Mouse (Mus musculus) neural tube, embryonic 13.5 days (tissue): Measurements from ENCODE around the gene Dzip1l. TPM values are rescaled to one million over a fixed set of nuclear protein-coding genes. Genes with fewer than 3 reads are reported as not detected.

Source experiments
- ATAC-seq: fragments of 200-750 bp; cut with Nextera tagmentation; 2 replicates; pipeline ENCODE4 v1.8.0; 2017; ENCODE audit warnings: low read depth, mild to moderate bottlenecking, moderate TSS enrichment, moderate library complexity
- H3K27ac ChIP-seq: fragments of 300-500 bp; sonication (generic); replicated peaks from 2 replicates; pipeline ENCODE4 v1.5.1; 2015; ENCODE audit warnings: moderate library complexity, mild to moderate bottlenecking, inconsistent platforms
- H3K27me3 ChIP-seq: fragments of 300-500 bp; sonication (generic); 2 replicates; pipeline ENCODE4 v1.6.1; 2015; ENCODE audit warnings: mild to moderate bottlenecking, inconsistent platforms
- H3K36me3 ChIP-seq: fragments of 300-500 bp; sonication (generic); 2 replicates; pipeline ENCODE4 v1.6.1; 2015; ENCODE audit warnings: mild to moderate bottlenecking, inconsistent platforms
- H3K4me1 ChIP-seq: fragments of 300-500 bp; sonication (generic); replicated peaks from 2 replicates; pipeline ENCODE4 v1.6.1; 2015; ENCODE audit warnings: inconsistent platforms
- H3K4me2 ChIP-seq: fragments of 300-500 bp; sonication (generic); 2 replicates; pipeline ENCODE4 v1.6.1; 2015; ENCODE audit warnings: inconsistent platforms, mild to moderate bottlenecking, moderate library complexity
- H3K4me3 ChIP-seq: fragments of 300-500 bp; sonication (generic); 2 replicates; pipeline ENCODE4 v1.5.1; 2015; ENCODE audit warnings: mild to moderate bottlenecking, inconsistent platforms
- H3K9ac ChIP-seq: fragments of 300-500 bp; sonication (generic); 2 replicates; pipeline ENCODE4 v1.6.1; 2015; ENCODE audit warnings: moderate library complexity, mild to moderate bottlenecking, inconsistent platforms
- H3K9me3 ChIP-seq: fragments of 300-500 bp; sonication (generic); 2 replicates; pipeline ENCODE4 v1.6.1; 2016; ENCODE audit warnings: inconsistent platforms
- WGBS: fragments of 180-500 bp; shearing (Covaris S2); methylation state at CpG from one replicate; pipeline ENCODE4 v1.1.7; 2015; 5-methylcytosine and 5-hydroxymethylcytosine counted together
- polyA plus RNA-seq: library from polyadenylated mRNA; unstranded; fragments of >200 nt; fragmentation: Nextera tagmentation; extraction: Ambion mirVana; gene quantifications from 2 replicates; pipeline ENCODE4 v1.2.1, GENCODE M21; 2015

Dzip1l gene
- polyA plus RNA-seq, 1 experiment from 2014 or later: 5.6 TPM

GRCm38 (mm10) chr9:99661606-99662166 lies 32.4 kb downstream of the Dzip1l start:
- no peaks in the 10 kb centered on the region for H3K27me3 ChIP-seq
- ATAC-seq: no peak
- no peaks in the 10 kb centered on the region for H3K9me3 ChIP-seq
- peaks cover 34% of the 10 kb centered on the region for H3K36me3 ChIP-seq
- peaks cover 9% of the 10 kb centered on the region; the same call in 1 of the 2 replicates for H3K4me1 ChIP-seq
- H3K4me3 ChIP-seq: no peak overlapping the region
- H3K4me2 ChIP-seq: no peak overlapping the region
- no peak overlapping the region for H3K9ac ChIP-seq
- peak overlapping the region; percentile 34; the same call in 1 of the 2 replicates for H3K27ac ChIP-seq
- 83% methylated on average over 16 of the region's 16 CpGs for WGBS

DNA sequence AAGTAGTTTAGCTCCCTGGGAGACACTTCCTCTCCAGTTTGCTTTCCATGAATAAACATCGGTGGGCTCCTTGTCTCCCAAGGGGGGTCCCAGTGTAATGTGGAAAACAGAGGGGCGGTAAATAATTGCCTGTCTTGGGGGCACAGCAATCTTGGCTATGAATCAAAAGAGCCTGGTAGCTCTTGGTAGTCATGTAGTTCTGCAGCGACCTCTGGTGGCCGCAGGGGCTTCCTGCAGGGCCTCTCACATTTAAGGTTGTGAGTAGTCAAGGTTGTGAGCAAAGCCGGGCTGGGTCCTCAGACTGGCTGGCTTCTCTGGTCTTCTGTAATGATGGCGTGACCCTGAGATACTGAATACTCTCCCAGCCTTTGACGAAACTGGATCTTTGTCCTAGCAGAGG lies 33.1 kb downstream of the Dzip1l start:
- no peak overlapping the region for H3K9ac ChIP-seq
- no peaks in the 10 kb centered on the region for H3K9me3 ChIP-seq
- no peak overlapping the region for H3K4me3 ChIP-seq
- H3K4me2 ChIP-seq: no peak overlapping the region
- 24% methylated on average over 7 of the region's 7 CpGs for WGBS
- peaks cover 34% of the 10 kb centered on the region for H3K36me3 ChIP-seq
- H3K4me1 ChIP-seq: peaks cover 9% of the 10 kb centered on the region; the same call in 1 of the 2 replicates
- H3K27ac ChIP-seq: 0 out of 2 replicates have a peak overlapping the region, but pooled peaks have one; percentile 34
- ATAC-seq: peak; percentile 71
- no peaks in the 10 kb centered on the region for H3K27me3 ChIP-seq

DNA sequence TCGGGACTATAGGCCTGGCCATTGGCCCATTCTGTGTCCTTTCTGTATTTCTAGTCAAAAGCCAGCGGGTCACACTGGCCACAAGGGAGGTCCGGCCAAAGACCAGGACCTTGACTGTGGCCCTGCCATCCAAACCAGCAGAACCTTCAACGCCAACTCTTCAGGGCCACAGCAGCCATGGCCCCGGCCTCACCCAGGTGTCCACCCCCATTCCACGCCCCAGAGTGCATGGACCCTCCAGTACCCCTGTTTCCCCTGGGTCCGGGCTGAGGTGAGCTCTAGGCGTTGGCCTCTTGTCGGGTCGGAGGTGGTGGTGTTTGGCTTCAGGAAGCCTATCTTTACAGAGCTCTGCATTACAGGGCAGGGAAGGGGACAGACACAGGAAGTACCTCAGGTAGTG lies 33.6 kb downstream of the Dzip1l start:
- WGBS: 92% methylated on average over 10 of the region's 10 CpGs
- Histone ChIP-seq H3K9ac (no peak overlapping the region), H3K27me3 (no peaks in the 10 kb centered on the region), H3K9me3 (no peaks in the 10 kb centered on the region), H3K27ac (no peak overlapping the region), H3K4me1 (peaks cover 9% of the 10 kb centered on the region; the same call in 1 of the 2 replicates), H3K36me3 (peaks cover 38% of the 10 kb centered on the region), H3K4me2 (no peak overlapping the region), H3K4me3 (no peak overlapping the region)
- 0 out of 2 replicates have a peak, but pooled peaks have one; percentile 44 for ATAC-seq

GRCm38 (mm10) chr9:99667596-99667995 lies 38.3 kb downstream of the Dzip1l start:
- Histone ChIP-seq H3K36me3 (peaks cover 50% of the 10 kb centered on the region), H3K4me1 (no peaks in the 10 kb centered on the region), H3K27me3 (no peaks in the 10 kb centered on the region), H3K9me3 (no peaks in the 10 kb centered on the region), H3K4me3 (no peak overlapping the region), H3K9ac (no peak overlapping the region), H3K27ac (no peak overlapping the region), H3K4me2 (no peak overlapping the region)
- ATAC-seq: no peak
- 95% methylated on average over 8 of the region's 8 CpGs for WGBS

DNA sequence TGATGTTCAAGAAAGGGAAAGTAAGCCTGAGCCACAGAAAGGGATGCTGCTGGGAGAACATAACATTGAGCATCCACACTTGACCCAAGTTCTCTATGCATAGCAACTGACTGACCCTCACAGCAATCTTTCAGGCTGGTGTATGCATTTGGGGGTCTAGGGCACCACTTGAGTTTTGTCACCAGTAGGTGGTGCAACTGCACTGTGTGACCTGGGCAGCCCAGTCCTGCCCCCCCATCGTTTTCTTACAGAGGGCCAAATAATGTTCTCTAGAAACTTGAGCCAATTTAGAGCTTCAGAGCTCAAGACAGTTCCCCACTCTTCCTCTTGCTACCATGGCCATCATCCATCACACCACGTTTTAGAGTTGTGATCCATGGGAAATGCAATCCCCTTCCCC lies 42.3 kb downstream of the Dzip1l start:
- Histone ChIP-seq H3K9me3 (no peaks in the 10 kb centered on the region), H3K4me2 (no peak overlapping the region), H3K27ac (no peak overlapping the region), H3K27me3 (no peaks in the 10 kb centered on the region), H3K9ac (no peak overlapping the region), H3K4me3 (no peak overlapping the region), H3K4me1 (no peaks in the 10 kb centered on the region), H3K36me3 (peaks cover 29% of the 10 kb centered on the region)
- ATAC-seq: no peak
- 38% methylated on average over 2 of the region's 2 CpGs for WGBS

GRCm38 (mm10) chr9:99675714-99676113 lies 46.4 kb downstream of the Dzip1l start:
- Histone ChIP-seq H3K4me2 (no peak overlapping the region), H3K9ac (no peak overlapping the region), H3K9me3 (no peaks in the 10 kb centered on the region), H3K4me1 (no peaks in the 10 kb centered on the region), H3K4me3 (no peak overlapping the region), H3K36me3 (no peaks in the 10 kb centered on the region), H3K27ac (no peak overlapping the region), H3K27me3 (no peaks in the 10 kb centered on the region)
- 79% methylated on average over 3 of the region's 3 CpGs for WGBS
- no peak for ATAC-seq

- WGBS: 71% methylated on average over 21 of the region's 21 CpGs
- no peaks in the 10 kb centered on the region for H3K36me3 ChIP-seq
- H3K4me3 ChIP-seq: no peak overlapping the region
- no peak overlapping the region for H3K4me2 ChIP-seq
- no peak overlapping the region for H3K9ac ChIP-seq
- H3K9me3 ChIP-seq: no peaks in the 10 kb centered on the region
- no peaks in the 10 kb centered on the region for H3K27me3 ChIP-seq
- H3K27ac ChIP-seq: no peak overlapping the region
- 0 out of 2 replicates have a peak, but pooled peaks cover 11% of the 10 kb centered on the region for H3K4me1 ChIP-seq
- ATAC-seq: no peak
Measured at GRCm38 (mm10) chr9:99681980-99682570, 52.8 kb downstream of the Dzip1l start.

GRCm38 (mm10) chr9:99685061-99685521 lies 55.8 kb downstream of the Dzip1l start:
- H3K4me3 ChIP-seq: no peak overlapping the region
- no peaks in the 10 kb centered on the region for H3K27me3 ChIP-seq
- WGBS: 72% methylated on average over 5 of the region's 5 CpGs
- no peak overlapping the region for H3K9ac ChIP-seq
- 0 out of 2 replicates have a peak, but pooled peaks cover 11% of the 10 kb centered on the region for H3K4me1 ChIP-seq
- no peak for ATAC-seq
- no peak overlapping the region for H3K27ac ChIP-seq
- H3K4me2 ChIP-seq: no peak overlapping the region
- H3K36me3 ChIP-seq: no peaks in the 10 kb centered on the region
- no peaks in the 10 kb centered on the region for H3K9me3 ChIP-seq

DNA sequence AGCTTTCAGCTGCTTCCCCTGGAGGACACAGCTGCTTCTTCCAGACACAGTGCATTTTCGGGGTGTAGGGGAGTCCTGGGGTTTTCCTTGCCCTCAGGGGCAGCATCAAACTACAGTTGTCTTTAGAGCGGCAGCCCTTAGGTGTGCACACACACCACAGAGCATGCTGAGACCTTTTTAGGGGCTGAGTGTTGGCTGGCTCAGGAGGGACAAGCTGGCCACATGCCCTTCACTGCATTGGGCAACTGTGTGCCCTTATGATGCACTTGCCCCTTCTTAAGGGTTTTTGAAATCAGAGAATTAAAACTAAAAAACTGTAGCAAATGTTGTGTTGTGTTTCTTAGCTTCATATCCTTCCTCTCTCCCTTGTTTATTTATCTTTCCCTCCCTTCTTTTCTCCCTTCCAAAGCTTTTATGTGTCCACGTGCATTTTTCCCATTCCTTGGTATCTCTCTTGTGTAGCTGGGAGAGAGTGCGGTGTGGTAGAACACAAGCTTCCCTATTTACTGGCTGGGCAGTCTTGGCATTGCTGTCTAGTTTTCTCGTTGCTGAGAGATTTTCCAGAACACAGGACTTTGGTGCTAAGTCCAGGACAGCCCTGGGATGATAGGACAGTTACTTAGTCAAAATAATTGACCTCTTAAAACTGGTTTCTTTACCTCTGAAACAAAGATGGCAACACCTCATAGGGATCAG lies 56.4 kb downstream of the Dzip1l start:
- no peak for ATAC-seq
- Histone ChIP-seq H3K27ac (no peak overlapping the region), H3K4me2 (no peak overlapping the region), H3K9ac (no peak overlapping the region), H3K4me1 (0 out of 2 replicates have a peak, but pooled peaks cover 11% of the 10 kb centered on the region), H3K27me3 (no peaks in the 10 kb centered on the region), H3K36me3 (no peaks in the 10 kb centered on the region), H3K4me3 (no peak overlapping the region), H3K9me3 (no peaks in the 10 kb centered on the region)
- WGBS: 78% methylated on average over 5 of the region's 5 CpGs

DNA sequence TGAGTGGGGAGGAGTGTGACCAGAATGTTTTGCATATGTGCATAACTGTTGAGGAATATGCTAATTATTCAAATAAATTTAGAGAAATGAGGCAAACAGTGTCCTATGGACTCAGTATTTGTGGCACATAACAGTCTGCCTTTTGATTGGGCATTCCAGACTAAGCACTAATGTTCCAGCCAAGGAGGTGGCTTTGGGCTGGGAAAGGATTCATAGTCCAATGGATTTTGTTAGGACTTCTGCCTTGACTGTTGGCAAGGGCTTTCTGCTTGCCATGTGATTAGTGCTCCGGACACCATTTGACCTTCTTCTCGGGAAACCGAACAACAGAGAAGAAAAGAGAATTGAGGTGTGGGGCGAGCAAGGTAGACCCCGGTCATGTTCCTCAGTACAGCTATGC lies 60.5 kb downstream of the Dzip1l start:
- Histone ChIP-seq H3K4me3 (no peak overlapping the region), H3K27ac (no peak overlapping the region), H3K9me3 (no peaks in the 10 kb centered on the region), H3K4me2 (no peak overlapping the region), H3K9ac (no peak overlapping the region), H3K4me1 (0 out of 2 replicates have a peak, but pooled peaks cover 7% of the 10 kb centered on the region), H3K27me3 (no peaks in the 10 kb centered on the region), H3K36me3 (no peaks in the 10 kb centered on the region)
- ATAC-seq: no peak
- WGBS: 88% methylated on average over 5 of the region's 5 CpGs

GRCm38 (mm10) chr9:99690386-99690785 lies 61.1 kb downstream of the Dzip1l start:
- Histone ChIP-seq H3K4me1 (0 out of 2 replicates have a peak, but pooled peaks cover 1% of the 10 kb centered on the region), H3K4me2 (no peak overlapping the region), H3K9me3 (no peaks in the 10 kb centered on the region), H3K4me3 (no peak overlapping the region), H3K36me3 (no peaks in the 10 kb centered on the region), H3K27ac (no peak overlapping the region), H3K9ac (no peak overlapping the region), H3K27me3 (no peaks in the 10 kb centered on the region)
- ATAC-seq: no peak
- 76% methylated on average over 7 of the region's 7 CpGs for WGBS

DNA sequence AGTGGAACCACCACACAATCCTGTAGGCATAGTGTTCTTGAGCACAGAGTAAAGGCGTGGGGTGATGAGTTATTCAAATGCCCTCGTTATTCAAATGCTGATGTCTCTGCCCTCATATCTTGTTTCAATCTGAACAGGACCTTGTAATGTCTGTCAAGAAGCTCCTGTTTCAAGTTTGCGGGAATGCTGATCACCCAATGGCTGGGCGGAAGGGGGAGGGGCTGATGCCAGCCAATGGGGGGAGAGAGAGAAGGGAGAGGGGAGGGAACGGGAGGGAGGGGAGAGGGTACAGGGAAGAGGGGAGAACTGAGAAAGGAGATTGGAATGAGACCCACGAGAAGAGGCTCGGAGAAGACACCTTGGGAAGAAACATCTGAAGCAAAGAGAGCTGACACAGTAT lies 65.7 kb downstream of the Dzip1l start:
- Histone ChIP-seq H3K36me3 (no peaks in the 10 kb centered on the region), H3K27me3 (no peaks in the 10 kb centered on the region), H3K27ac (no peak overlapping the region), H3K4me3 (no peak overlapping the region), H3K9me3 (no peaks in the 10 kb centered on the region), H3K4me1 (no peaks in the 10 kb centered on the region), H3K9ac (no peak overlapping the region), H3K4me2 (no peak overlapping the region)
- WGBS: 66% methylated on average over 7 of the region's 7 CpGs
- no peak for ATAC-seq
